Mouse (Mus musculus) heart, adult 2 months (tissue): ENCODE results near the gene Fubp1.

Experiments used
- CTCF ChIP-seq: fragments of 200-600 bp; IDR thresholded peaks from 2 replicates; pipeline ENCODE4 v1.8.1; 2022; ENCODE audit warnings: antibody characterized with exemption, mild to moderate bottlenecking, moderate library complexity
- POLR2A ChIP-seq: fragments of 200-500 bp; IDR thresholded peaks from 2 replicates; pipeline ENCODE4 v1.6.1; 2011; ENCODE audit warnings: mild to moderate bottlenecking, low read depth, low read length, control low read depth; ENCODE audit not compliant: insufficient read depth

GRCm38 (mm10) chr3:152166099-152166423 lies 44.2 kb upstream of the Fubp1 start, which contains the start of gene Gipc2:
- no peak for TF ChIP-seq POLR2A
- no peak for TF ChIP-seq CTCF
